Mouse (Mus musculus): ENCODE measurements around the gene Rsph14.

- no peak for TF ChIP-seq CTCF (IDR thresholded peaks at IDR 0.05; ENCODE audit: insufficient read depth, low read length)
- no peak for TF ChIP-seq POLR2A (IDR thresholded peaks at IDR 0.05; ENCODE audit: borderline replicate concordance, extremely low read depth, low read depth, low read length)
Measured at GRCm38 (mm10) chr10:75058761-75059395, 26.5 kb upstream of the Rsph14 start.
